Mouse (Mus musculus) telencephalon, adult 2 months (tissue): ENCODE measurements at regions not wholly inside any gene's neighbourhood (a gene's known extent, or its start where the extent isn't known, plus 50 kb on each side); places are given as distances from the start of the nearest gene placed in this dataset.

Experiments
- DNase-seq: peaks from one replicate; pipeline ENCODE4 v3.0.0-alpha.2; 2011; ENCODE audit warnings: low read depth, low spot score

- DNase-seq, result no peak
These were observed 188.5 kb upstream of the Adgrl2 start for GRCm38 (mm10) chr3:149178891-149179290.

- DNase-seq, result no peak
These were observed 184.5 kb upstream of the Adgrl2 start for GRCm38 (mm10) chr3:149174689-149175390.

GRCm38 (mm10) chr3:149173537-149173936 is 183.2 kb upstream of the Adgrl2 start:
- DNase-seq, result no peak

- no peak for DNase-seq
These were observed 181.4 kb upstream of the Adgrl2 start for GRCm38 (mm10) chr3:149171766-149172165.

GRCm38 (mm10) chr3:149170191-149170590 is 179.8 kb upstream of the Adgrl2 start:
- DNase-seq, result no peak

- no peak for DNase-seq
These were observed 179.1 kb upstream of the Adgrl2 start for GRCm38 (mm10) chr3:149169442-149169841.

GRCm38 (mm10) chr3:149167997-149168396 is 177.6 kb upstream of the Adgrl2 start:
- no peak for DNase-seq

GRCm38 (mm10) chr3:149164804-149165203 is 174.4 kb upstream of the Adgrl2 start:
- no peak for DNase-seq

- no peak for DNase-seq
These were observed 173.2 kb upstream of the Adgrl2 start for GRCm38 (mm10) chr3:149163591-149163990.

- DNase-seq, result peak; percentile 41
These were observed 170.5 kb upstream of the Adgrl2 start for GRCm38 (mm10) chr3:149160833-149161232.

- no peak for DNase-seq
These were observed 167.0 kb upstream of the Adgrl2 start for GRCm38 (mm10) chr3:149157381-149157780.

GRCm38 (mm10) chr3:149152312-149152711 is 162.0 kb upstream of the Adgrl2 start:
- DNase-seq, result no peak

GRCm38 (mm10) chr3:149150796-149151195 is 160.4 kb upstream of the Adgrl2 start:
- DNase-seq, result no peak

GRCm38 (mm10) chr3:149148608-149149007 is 158.3 kb upstream of the Adgrl2 start:
- DNase-seq, result no peak

GRCm38 (mm10) chr3:149147916-149148315 is 157.6 kb upstream of the Adgrl2 start:
- DNase-seq, result no peak

- no peak for DNase-seq
These were observed 156.3 kb upstream of the Adgrl2 start for GRCm38 (mm10) chr3:149146673-149147072.

- no peak for DNase-seq
These were observed 150.1 kb upstream of the Adgrl2 start for GRCm38 (mm10) chr3:149140461-149140860.

GRCm38 (mm10) chr3:149134028-149134938 is 143.9 kb upstream of the Adgrl2 start:
- DNase-seq, result no peak

GRCm38 (mm10) chr3:149118806-149119205 is 128.5 kb upstream of the Adgrl2 start:
- DNase-seq, result no peak

GRCm38 (mm10) chr3:149117684-149118056 is 127.3 kb upstream of the Adgrl2 start:
- DNase-seq, result no peak

GRCm38 (mm10) chr3:149117018-149117683 is 126.8 kb upstream of the Adgrl2 start:
- DNase-seq, result no peak

- DNase-seq, result no peak
These were observed 126.2 kb upstream of the Adgrl2 start for GRCm38 (mm10) chr3:149116604-149117003.
